ENCODE assay signal across 17 mouse cellular contexts in the genomic region with DNA sequence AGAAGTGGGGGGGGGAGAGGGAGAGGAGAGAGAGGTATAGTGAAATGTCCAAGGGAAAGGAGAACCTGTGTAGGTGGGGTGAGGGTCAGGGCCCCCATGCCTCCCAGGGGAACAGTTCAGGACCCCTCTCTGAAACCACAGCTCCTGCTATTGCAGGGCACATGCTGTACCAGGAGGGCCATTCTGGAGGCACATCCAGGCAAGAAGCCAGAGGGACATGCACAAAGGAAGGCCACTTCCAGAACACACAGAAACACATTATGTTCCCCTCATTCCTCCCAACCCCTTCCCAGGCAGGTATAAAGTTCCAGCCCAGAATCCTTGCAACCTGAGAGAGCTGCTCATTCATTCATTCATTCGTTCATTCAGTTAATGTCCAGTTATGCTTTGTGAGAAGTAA.
"Had no signal": no experiment of that assay in that cellular context is flagged by ENCODE, and none has a peak within 500 bp of the region (broad histone marks: within the 10 kb centered on the region; RNA-seq: fewer than 3 reads in every experiment).

No protein-coding gene starts in this region.

- H3K4me2 ChIP-seq: lung, embryonic 15.5 days; midbrain, embryonic 11.5 days; midbrain, embryonic 13.5 days; midbrain, embryonic 15.5 days; neural tube, embryonic 12.5 days; stomach, embryonic 15.5 days had no signal

- DNase-seq: lung, adult 2 months; lung, postnatal 14 days; lung, postnatal 36 days; right cerebral cortex, postnatal 14 days; thymus, adult 2 months; thymus, postnatal 25 days; thymus, postnatal 4 days had no signal

- H3K27me3 ChIP-seq: lung, embryonic 15.5 days; midbrain, embryonic 13.5 days; midbrain, embryonic 15.5 days; neural tube, embryonic 12.5 days; stomach, embryonic 15.5 days had no signal

- H3K9ac ChIP-seq: lung, embryonic 15.5 days; midbrain, embryonic 13.5 days; midbrain, embryonic 15.5 days; stomach, embryonic 15.5 days had no signal

- H3K36me3 ChIP-seq: lung, embryonic 15.5 days; midbrain, embryonic 13.5 days; midbrain, embryonic 15.5 days; neural tube, embryonic 12.5 days; stomach, embryonic 15.5 days had no signal

- ATAC-seq: lung, postnatal 0 days; midbrain, embryonic 13.5 days; midbrain, embryonic 15.5 days had no signal

- H3K27ac ChIP-seq: lung, embryonic 15.5 days; macrophage; midbrain, embryonic 13.5 days; midbrain, embryonic 15.5 days; neural tube, embryonic 12.5 days; stomach, embryonic 15.5 days; stomach, postnatal 0 days had no signal

- H3K9me3 ChIP-seq: lung, embryonic 15.5 days; midbrain, embryonic 13.5 days; midbrain, embryonic 15.5 days; neural tube, embryonic 12.5 days; stomach, embryonic 15.5 days had no signal

- H3K4me3 ChIP-seq: lung, embryonic 15.5 days; megakaryocyte, embryonic 14.5 days; midbrain, embryonic 13.5 days; midbrain, embryonic 15.5 days; neural tube, embryonic 12.5 days; stomach, embryonic 15.5 days had no signal
